Mouse (Mus musculus) intestine, embryonic 14.5 days (tissue): ENCODE results near the gene Cfap46. TPM values are rescaled to one million over a fixed set of nuclear protein-coding genes. Genes with fewer than 3 reads are reported as not detected.
A peak's percentile ranks its signal among the peaks of the same experiment; 100 is the strongest.
"Not testable (repeated sequence)": the region's sequence is repeated elsewhere in the genome, so short reads cannot be mapped to it uniquely, and the experiment has no call there.

Experiments used
- ATAC-seq: fragments of 200-750 bp; cut with Nextera tagmentation; replicated peaks from 2 replicates; pipeline ENCODE4 v1.8.0; 2017; ENCODE audit warnings: low read depth, moderate number of reproducible peaks, moderate TSS enrichment, moderate library complexity; ENCODE audit not compliant: low FRiP score, low TSS enrichment
- DNase-seq: peaks from one replicate; pipeline ENCODE4 v3.0.0-alpha.2; 2018; ENCODE audit warnings: low spot score
- H3K27ac ChIP-seq: fragments of 300-500 bp; sonication (generic); 2 replicates; pipeline ENCODE4 v1.5.1; 2014; ENCODE audit warnings: low read depth, mild to moderate bottlenecking, control low read depth
- H3K27me3 ChIP-seq: fragments of 300-500 bp; sonication (generic); replicated peaks from 2 replicates; pipeline ENCODE4 v1.6.1; 2014; ENCODE audit warnings: low read length, control low read depth; ENCODE audit not compliant: control insufficient read depth, insufficient read depth
- H3K36me3 ChIP-seq: fragments of 300-500 bp; sonication (generic); 2 replicates; pipeline ENCODE4 v1.6.1; 2014; ENCODE audit warnings: low read length, control low read depth; ENCODE audit not compliant: control insufficient read depth, insufficient read depth
- H3K4me1 ChIP-seq: fragments of 300-500 bp; sonication (generic); replicated peaks from 2 replicates; pipeline ENCODE4 v1.6.1; 2014; ENCODE audit warnings: low read length, control low read depth, mixed read lengths; ENCODE audit not compliant: control insufficient read depth, insufficient read depth
- H3K4me2 ChIP-seq: fragments of 300-500 bp; sonication (generic); 2 replicates; pipeline ENCODE4 v1.6.1; 2014; ENCODE audit warnings: low read length
- H3K4me3 ChIP-seq: fragments of 300-500 bp; sonication (generic); 2 replicates; pipeline ENCODE4 v1.5.1; 2014; ENCODE audit warnings: low read depth, low read length, control low read depth, mixed read lengths
- H3K9ac ChIP-seq: fragments of 300-500 bp; sonication (generic); 2 replicates; pipeline ENCODE4 v1.6.1; 2014; ENCODE audit warnings: mild to moderate bottlenecking, low read length
- H3K9me3 ChIP-seq: fragments of 300-500 bp; sonication (generic); 2 replicates; pipeline ENCODE4 v1.6.1; 2016; ENCODE audit warnings: low read length, control low read depth; ENCODE audit not compliant: control insufficient read depth
- WGBS: fragments of 180-500 bp; shearing (Covaris S2); extraction: QIAGEN DNeasy Blood & Tissue Kit; methylation state at CpG from one replicate; pipeline ENCODE4 v1.1.7; 2014; 5-methylcytosine and 5-hydroxymethylcytosine counted together
- polyA plus RNA-seq: library from polyadenylated mRNA; unstranded; fragments of >200 nt; fragmentation: Nextera tagmentation; extraction: Ambion mirVana; gene quantifications from 2 replicates; pipeline ENCODE4 v1.2.1, GENCODE M21; 2014

Cfap46 gene
- polyA plus RNA-seq, 1 experiment from 2014 or later: 0.14 TPM

DNA sequence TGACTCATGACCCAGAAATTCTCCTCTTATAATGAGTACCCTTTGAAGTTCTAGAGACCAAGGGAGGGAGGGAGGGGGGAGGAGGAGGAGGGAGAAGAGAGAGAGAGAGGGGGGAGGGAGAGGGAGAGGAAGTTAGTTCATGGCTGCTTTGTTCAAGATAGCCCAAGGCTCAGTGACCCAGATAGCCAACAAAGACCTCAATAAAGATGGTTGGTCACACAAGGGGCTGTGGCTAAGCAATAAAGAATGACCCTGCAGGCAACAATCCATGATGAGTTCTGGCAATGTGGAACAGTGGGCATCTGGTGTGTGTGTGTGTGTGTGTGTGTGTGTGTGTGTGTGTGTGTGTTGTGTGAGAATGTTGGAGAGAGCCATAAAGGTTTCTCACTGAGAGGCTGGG is 1.7 kb upstream of the Cfap46 start:
- ATAC-seq: no peak
- H3K9me3 ChIP-seq: no peaks in the 10 kb centered on the region

DNA sequence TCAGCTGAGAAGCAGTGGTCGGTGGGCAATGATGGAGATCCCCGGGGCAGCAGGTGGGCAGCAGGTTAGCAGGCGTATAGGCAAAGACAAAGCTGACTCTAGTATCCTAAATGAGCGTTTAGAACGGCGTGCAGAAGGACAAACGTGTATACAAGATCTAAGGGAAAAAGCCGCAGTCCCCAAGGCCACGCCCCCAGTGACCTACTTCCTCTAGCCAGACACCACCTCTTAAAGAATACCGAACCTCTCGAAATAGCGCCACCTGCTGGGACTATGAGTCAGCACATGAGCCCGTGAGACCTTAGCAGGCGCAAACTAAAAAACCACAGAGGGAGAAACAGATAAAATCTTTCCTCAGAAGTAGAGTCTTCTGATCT is 924 bp upstream of the Cfap46 start:
- H3K27me3 ChIP-seq: 0 out of 2 replicates have a peak, but pooled peaks cover 6% of the 10 kb centered on the region
- DNase-seq (peak; percentile 90), ATAC-seq (peak; percentile 79)
- peak overlapping the region; percentile 61 for H3K4me3 ChIP-seq
- H3K4me1 ChIP-seq: 0 out of 2 replicates have a peak, but pooled peaks cover 2% of the 10 kb centered on the region
- H3K9me3 ChIP-seq: no peaks in the 10 kb centered on the region
- H3K9ac ChIP-seq: peak overlapping the region; percentile 30; the same call in 1 of the 2 replicates
- H3K4me2 ChIP-seq: peak overlapping the region; percentile 97
- H3K27ac ChIP-seq: no peak overlapping the region
- WGBS: 2% methylated on average over 14 of the region's 14 CpGs
- H3K36me3 ChIP-seq: no peaks in the 10 kb centered on the region

More for the DNA sequence above, 1.7 kb upstream of the Cfap46 start:
- Histone ChIP-seq H3K4me2 (no peak overlapping the region), H3K36me3 (no peaks in the 10 kb centered on the region), H3K27ac (no peak overlapping the region), H3K27me3 (0 out of 2 replicates have a peak, but pooled peaks cover 5% of the 10 kb centered on the region), H3K9ac (no peak overlapping the region), H3K4me3 (no peak overlapping the region), H3K4me1 (0 out of 2 replicates have a peak, but pooled peaks cover 2% of the 10 kb centered on the region)
- DNase-seq: no peak

GRCm38 (mm10) chr7:139681921-139682598 is 1.6 kb downstream of the Cfap46 start:
- no peaks in the 10 kb centered on the region for H3K9me3 ChIP-seq
- H3K27me3 ChIP-seq: 0 out of 2 replicates have a peak, but pooled peaks cover 6% of the 10 kb centered on the region
- WGBS: 76% methylated on average over 11 of the region's 11 CpGs
- no peak overlapping the region for H3K27ac ChIP-seq
- H3K4me1 ChIP-seq: 0 out of 2 replicates have a peak, but pooled peaks cover 2% of the 10 kb centered on the region
- no peak overlapping the region for H3K4me3 ChIP-seq
- no peak overlapping the region for H3K9ac ChIP-seq
- H3K4me2 ChIP-seq: no peak overlapping the region
- DNase-seq (no peak), ATAC-seq (no peak)
- H3K36me3 ChIP-seq: no peaks in the 10 kb centered on the region

GRCm38 (mm10) chr7:139676433-139676832 is 7.2 kb downstream of the Cfap46 start:
- Histone ChIP-seq H3K36me3 (no peaks in the 10 kb centered on the region), H3K4me3 (no peak overlapping the region), H3K4me2 (no peak overlapping the region), H3K4me1 (no peaks in the 10 kb centered on the region), H3K27me3 (0 out of 2 replicates have a peak, but pooled peaks cover 4% of the 10 kb centered on the region), H3K27ac (no peak overlapping the region), H3K9me3 (no peaks in the 10 kb centered on the region), H3K9ac (no peak overlapping the region)
- ATAC-seq: no peak
- 69% methylated on average over 3 of the region's 3 CpGs for WGBS
- no peak for DNase-seq

- 74% methylated on average over 8 of the region's 8 CpGs for WGBS
- H3K4me1 ChIP-seq: no peaks in the 10 kb centered on the region
- H3K4me3 ChIP-seq: no peak overlapping the region
- no peak for ATAC-seq
- H3K36me3 ChIP-seq: no peaks in the 10 kb centered on the region
- H3K27ac ChIP-seq: no peak overlapping the region
- DNase-seq: no peak
- H3K27me3 ChIP-seq: no peaks in the 10 kb centered on the region
- H3K9ac ChIP-seq: no peak overlapping the region
- no peaks in the 10 kb centered on the region for H3K9me3 ChIP-seq
- H3K4me2 ChIP-seq: no peak overlapping the region
Measured at GRCm38 (mm10) chr7:139666871-139667270, 16.7 kb downstream of the Cfap46 start.

- Histone ChIP-seq H3K9me3 (no peaks in the 10 kb centered on the region), H3K4me3 (no peak overlapping the region), H3K36me3 (no peaks in the 10 kb centered on the region), H3K27ac (no peak overlapping the region), H3K9ac (no peak overlapping the region), H3K4me1 (no peaks in the 10 kb centered on the region), H3K27me3 (no peaks in the 10 kb centered on the region), H3K4me2 (no peak overlapping the region)
- no peak for ATAC-seq
- WGBS: 51% methylated on average over 3 of the region's 3 CpGs
- no peak for DNase-seq
Measured at GRCm38 (mm10) chr7:139663318-139663717, 20.3 kb downstream of the Cfap46 start.

DNA sequence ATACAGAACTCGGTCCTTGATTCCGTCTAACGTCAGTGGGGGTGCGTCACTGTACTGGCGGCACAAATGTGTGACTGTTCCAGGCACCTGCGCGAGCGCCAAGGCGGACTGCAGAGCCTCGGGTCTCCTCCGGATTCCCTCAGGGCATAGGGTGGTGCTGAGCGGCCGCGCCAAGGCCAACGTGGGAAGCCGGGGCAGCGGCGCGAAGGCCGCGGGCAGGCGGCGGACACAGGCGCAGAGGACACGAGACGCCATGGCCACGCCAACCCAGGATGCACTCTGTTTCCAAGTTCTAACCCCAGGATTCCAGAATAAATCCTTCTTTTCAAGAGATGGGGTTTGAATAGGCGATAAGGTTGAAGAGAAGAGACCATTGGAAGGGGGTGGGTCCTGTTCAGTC is 23.7 kb downstream of the Cfap46 start:
- not testable (repeated sequence) for H3K27ac ChIP-seq, H3K4me1 ChIP-seq, ATAC-seq, H3K4me3 ChIP-seq, DNase-seq, H3K27me3 ChIP-seq, H3K9me3 ChIP-seq, H3K4me2 ChIP-seq, H3K9ac ChIP-seq, H3K36me3 ChIP-seq
- 89% methylated on average over 21 of the region's 28 CpGs for WGBS

DNA sequence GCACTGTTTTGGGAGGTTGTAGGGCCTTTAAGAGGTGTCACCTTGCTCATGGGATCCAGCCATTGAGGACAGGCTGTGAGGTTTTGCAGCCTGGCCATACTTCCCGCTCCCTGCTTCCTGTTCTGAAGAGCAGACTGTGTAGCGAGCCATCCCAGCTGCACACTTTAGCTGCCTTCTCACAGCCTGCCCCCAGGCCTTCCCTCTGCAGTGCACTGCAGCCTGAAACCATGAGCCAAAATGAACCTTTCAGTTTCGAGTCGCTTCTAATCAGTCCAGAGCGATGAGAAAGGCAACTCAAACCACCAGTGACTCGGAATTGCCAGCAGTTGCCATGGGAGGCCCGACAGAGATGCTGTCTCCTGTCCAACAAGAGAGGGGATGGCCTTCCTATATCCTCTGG is 33.9 kb downstream of the Cfap46 start:
- Histone ChIP-seq H3K27me3 (no peaks in the 10 kb centered on the region), H3K27ac (no peak overlapping the region), H3K4me1 (no peaks in the 10 kb centered on the region), H3K4me3 (no peak overlapping the region), H3K9me3 (no peaks in the 10 kb centered on the region), H3K36me3 (no peaks in the 10 kb centered on the region), H3K9ac (no peak overlapping the region), H3K4me2 (no peak overlapping the region)
- WGBS: 75% methylated on average over 7 of the region's 7 CpGs
- DNase-seq (no peak), ATAC-seq (no peak)
